Mouse (Mus musculus): Measurements from ENCODE around the gene Tmem14c.

- TF ChIP-seq CTCF (IDR thresholded peaks at IDR 0.05; ENCODE audit: extremely low read depth, insufficient read depth, low read length) (no peak), POLR2A (IDR thresholded peaks at IDR 0.05; ENCODE audit: extremely low read depth, insufficient read depth, low read length) (no peak)
Measured at GRCm38 (mm10) chr13:40971831-40972230, 44.3 kb upstream of the Tmem14c start.

Measured in cortical plate, adult 2 months (tissue).